Mouse (Mus musculus) brown adipose tissue, adult 24 weeks (tissue): ENCODE measurements around the gene Slc26a8. TPM values are rescaled to one million over a fixed set of nuclear protein-coding genes. Genes with fewer than 3 reads are reported as not detected.

Source experiments
- H3K27ac ChIP-seq: fragments of 200-500 bp; replicated peaks from 2 replicates; pipeline ENCODE4 v1.5.1; 2012; ENCODE audit warnings: low read depth, mild to moderate bottlenecking, low read length
- H3K4me1 ChIP-seq: fragments of 200-500 bp; 2 replicates; pipeline ENCODE4 v1.6.1; 2012; ENCODE audit warnings: low read length, mixed read lengths; ENCODE audit not compliant: control insufficient read depth, insufficient read depth, insufficient read length
- H3K4me3 ChIP-seq: fragments of 200-500 bp; 2 replicates; pipeline ENCODE4 v1.5.1; 2012; ENCODE audit warnings: low read depth, mild to moderate bottlenecking, low read length, moderate library complexity; ENCODE audit not compliant: insufficient read depth
- polyA plus RNA-seq: library from polyadenylated mRNA; stranded (reverse); fragments of >200 nt; gene quantifications from 2 replicates; pipeline ENCODE4 v1.2.4, GENCODE M21; 2012; ENCODE audit not compliant: missing spikeins, insufficient read depth, insufficient read length

Slc26a8 gene
- polyA plus RNA-seq, 1 experiment: 1.5 TPM

DNA sequence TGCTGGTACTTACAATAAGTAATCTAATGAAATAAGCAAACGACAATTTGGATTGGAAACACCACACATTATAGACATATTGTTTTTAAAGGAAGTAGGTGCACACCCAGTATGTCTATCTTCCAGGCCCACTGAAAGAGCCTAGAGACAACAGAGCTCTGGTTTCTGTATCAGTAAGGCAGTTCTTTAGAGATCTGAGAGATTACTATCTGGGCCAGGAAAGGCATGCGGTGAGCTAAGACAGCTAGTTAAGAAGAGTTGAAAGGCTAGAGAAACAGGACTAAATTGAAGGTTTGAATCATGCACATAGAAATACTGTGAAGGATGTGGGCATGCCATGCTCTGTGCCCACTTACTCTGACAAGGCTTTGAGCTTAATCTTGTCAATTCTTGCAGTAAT lies 77.4 kb downstream of the Slc26a8 start:
- peaks cover under 1% of the 10 kb centered on the region; the same call in 1 of the 2 replicates for H3K4me1 ChIP-seq
- no peak overlapping the region for H3K27ac ChIP-seq
- no peak overlapping the region for H3K4me3 ChIP-seq

DNA sequence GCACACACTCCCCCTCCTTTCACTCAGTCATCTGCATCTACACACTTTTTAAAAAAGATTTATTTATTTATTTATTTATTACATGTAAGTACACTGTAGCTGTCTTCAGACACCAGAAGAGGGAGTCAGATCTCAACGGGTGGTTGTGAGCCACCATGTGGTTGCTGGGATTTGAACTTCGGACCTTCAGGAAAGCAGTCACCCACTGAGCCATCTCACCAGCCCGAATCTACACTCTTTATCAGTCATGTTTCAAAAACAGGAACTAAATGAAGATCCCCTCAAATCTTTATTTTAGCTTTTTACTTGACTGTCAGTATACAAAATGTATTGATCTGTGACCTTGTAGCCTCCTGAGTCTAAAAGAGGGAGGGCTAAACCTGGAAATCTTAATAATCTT lies 80.5 kb downstream of the Slc26a8 start:
- no peaks in the 10 kb centered on the region for H3K4me1 ChIP-seq
- no peak overlapping the region for H3K4me3 ChIP-seq
- H3K27ac ChIP-seq: no peak overlapping the region

DNA sequence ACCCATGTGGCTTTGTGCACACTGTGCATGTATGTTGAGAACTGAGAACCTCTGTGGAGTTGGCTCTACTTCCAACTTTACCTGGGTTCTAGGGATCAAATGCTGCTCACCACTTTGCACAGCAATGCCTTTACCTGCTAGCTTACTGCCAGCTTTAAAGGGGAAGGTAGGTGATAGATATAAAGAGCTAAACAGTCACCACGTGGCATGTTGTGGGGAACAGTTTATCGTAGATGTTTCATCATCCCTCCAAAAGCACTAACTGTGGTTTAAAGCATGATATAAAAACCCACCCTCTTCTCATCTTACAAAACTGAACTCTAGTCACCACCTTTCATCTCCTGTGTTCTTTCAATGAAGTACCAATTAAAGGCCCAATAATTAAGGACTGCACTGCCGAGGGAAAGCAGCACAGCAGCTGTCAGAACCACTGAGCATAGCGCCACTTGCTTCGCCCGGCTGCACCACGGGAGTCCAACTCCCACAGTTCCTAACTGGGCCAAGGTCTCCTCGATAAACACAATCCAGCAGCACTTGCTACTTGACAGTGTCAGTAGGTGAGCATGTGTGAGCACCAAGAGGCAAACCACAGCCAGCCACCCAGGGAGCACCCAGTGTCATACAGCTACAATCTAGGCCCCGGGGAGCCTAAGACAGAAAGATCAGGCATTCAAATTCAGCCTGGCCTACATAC lies 88.3 kb downstream of the Slc26a8 start:
- H3K4me3 ChIP-seq: no peak overlapping the region
- no peaks in the 10 kb centered on the region for H3K4me1 ChIP-seq
- H3K27ac ChIP-seq: no peak overlapping the region

DNA sequence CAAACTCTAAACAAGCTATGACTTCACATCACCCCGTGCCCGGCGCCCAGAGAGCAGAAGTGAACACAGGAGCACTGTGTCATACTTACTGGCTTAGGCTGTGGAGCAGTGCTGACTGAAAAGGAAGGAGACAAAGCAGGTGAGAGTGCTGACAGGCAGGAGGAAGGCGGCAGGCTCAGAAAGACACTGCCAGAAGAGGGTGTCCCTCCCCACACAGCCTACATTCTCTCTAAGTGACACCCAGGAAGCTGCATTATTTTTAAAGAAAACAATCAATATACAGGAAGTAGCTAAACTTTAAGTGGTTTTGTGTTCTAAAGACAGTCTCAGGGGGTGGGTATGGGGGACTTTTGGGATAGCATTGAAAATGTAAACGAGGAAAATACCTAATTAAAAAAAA lies 89.3 kb downstream of the Slc26a8 start:
- Histone ChIP-seq H3K4me1 (no peaks in the 10 kb centered on the region), H3K27ac (no peak overlapping the region), H3K4me3 (no peak overlapping the region)

DNA sequence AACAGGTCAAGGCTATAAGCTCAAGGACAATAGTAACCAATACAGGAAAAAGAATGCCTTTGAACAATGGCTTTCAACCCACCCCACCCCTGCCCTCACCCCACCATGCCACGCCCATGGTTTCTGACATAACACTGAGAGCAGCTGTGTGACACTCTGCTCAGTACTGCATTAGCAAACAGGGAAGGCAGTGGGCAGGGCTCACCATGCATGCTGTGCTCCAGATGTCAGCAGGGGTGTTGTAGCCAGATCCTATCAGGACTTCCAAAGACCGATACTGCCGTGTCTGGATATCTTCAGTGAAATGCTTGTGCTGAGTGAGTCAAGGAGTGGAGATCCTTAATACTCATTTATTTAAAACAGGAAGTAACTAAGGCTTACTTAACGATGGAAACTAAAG lies 96.1 kb downstream of the Slc26a8 start:
- no peaks in the 10 kb centered on the region for H3K4me1 ChIP-seq
- no peak overlapping the region for H3K4me3 ChIP-seq
- no peak overlapping the region for H3K27ac ChIP-seq

DNA sequence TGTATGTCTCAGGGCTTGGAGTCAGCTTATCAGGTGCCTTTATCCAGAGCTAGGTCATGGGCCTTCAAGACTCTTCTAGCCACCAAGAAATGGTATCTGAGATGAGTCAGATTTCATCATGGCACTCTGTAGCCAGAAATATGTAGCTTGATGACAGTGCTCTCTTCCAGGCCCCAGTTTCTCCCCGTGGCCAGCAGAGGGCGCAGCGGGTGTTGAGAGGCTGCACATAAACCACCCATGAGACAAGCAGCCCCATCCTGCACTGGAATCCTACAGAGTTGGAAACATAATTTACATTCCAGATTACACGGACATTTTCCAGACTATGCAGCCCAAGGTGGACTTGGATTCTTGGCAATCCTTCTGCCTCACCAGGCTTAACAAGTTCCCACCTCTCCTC lies 97.0 kb downstream of the Slc26a8 start:
- Histone ChIP-seq H3K4me3 (no peak overlapping the region), H3K27ac (no peak overlapping the region), H3K4me1 (no peaks in the 10 kb centered on the region)

DNA sequence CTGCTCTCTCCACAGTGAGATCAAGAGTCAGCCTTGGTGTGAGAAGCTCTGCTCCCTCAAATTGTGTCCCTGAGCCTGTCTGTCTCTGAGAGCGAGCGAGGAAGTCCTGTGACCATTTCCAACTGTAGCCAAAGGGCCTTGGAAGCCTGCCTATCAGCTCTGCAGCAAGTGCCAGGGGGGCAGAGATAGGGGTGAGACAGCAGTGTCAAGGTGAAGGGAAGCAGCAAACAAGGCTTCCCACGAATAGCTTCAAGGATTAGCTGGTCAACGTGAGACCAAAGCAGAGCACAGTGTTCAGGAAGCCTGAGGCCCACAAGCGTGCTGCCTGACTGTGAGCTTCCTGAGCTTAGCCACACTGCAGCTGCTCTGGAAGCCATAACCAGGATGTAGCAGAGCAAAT lies 98.6 kb downstream of the Slc26a8 start:
- H3K4me1 ChIP-seq: no peaks in the 10 kb centered on the region
- no peak overlapping the region for H3K4me3 ChIP-seq
- H3K27ac ChIP-seq: no peak overlapping the region

DNA sequence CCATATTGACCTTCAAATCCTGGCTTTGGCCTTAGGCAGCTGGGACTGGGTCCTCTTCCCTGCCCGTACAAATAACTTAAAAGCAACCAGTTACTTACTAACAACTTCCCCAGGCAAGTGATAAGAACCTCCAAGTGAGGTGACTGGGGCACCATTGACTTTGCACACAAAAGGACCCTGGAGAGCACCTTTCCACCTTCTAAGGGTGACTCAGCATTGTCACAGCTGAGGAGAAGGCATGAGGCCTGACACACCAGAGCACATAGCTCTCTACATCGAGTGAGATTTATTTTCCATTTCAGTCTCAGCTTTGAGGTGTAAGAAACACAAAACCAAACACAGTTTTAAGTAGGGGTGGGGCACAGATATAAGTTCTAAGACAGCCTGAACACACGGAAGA lies 99.4 kb downstream of the Slc26a8 start:
- H3K4me1 ChIP-seq: no peaks in the 10 kb centered on the region
- no peak overlapping the region for H3K27ac ChIP-seq
- no peak overlapping the region for H3K4me3 ChIP-seq

DNA sequence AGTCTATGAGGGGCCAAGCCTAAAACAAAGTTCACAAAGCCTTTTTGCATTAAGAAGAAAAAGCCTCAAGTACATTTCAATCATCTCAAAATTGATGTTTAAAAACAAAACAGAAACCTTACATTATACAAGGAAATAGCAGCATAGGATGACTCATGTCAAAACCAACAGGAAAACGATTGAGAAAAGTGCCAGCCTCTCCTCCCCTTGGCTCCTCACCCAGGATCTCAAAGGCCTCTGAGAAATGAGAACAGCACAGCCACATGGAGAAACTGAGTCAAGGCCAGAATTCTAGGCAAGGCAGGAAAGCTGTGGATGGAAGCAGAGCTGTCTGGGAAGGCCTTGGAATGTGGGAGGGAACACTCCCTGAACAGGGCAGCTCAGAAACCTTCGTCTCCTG lies 101.4 kb downstream of the Slc26a8 start:
- Histone ChIP-seq H3K27ac (no peak overlapping the region), H3K4me3 (no peak overlapping the region), H3K4me1 (no peaks in the 10 kb centered on the region)

Other genes with a start within 250 kb of the Slc26a8 start
- gene Fkbp5, start 172.7 kb downstream of the Slc26a8 start, polyA plus RNA-seq: 3.9 and 4.1 TPM in 2 replicates
- gene Armc12, start 159.4 kb downstream of the Slc26a8 start, polyA plus RNA-seq: not detected in 2 replicates
- not detected in 2 replicates for gene Clpsl2, start 140.8 kb downstream of the Slc26a8 start, polyA plus RNA-seq
- gene Clps, start 129.5 kb downstream of the Slc26a8 start, polyA plus RNA-seq: not detected in 2 replicates
- gene Lhfpl5, start 114.6 kb downstream of the Slc26a8 start, polyA plus RNA-seq: not detected in 2 replicates
- 19.0 and 31.0 TPM in 2 replicates for gene Srpk1, start 67.5 kb downstream of the Slc26a8 start, polyA plus RNA-seq
- 39.5 and 49.0 TPM in 2 replicates for gene Mapk14, start 1.1 kb upstream of the Slc26a8 start, polyA plus RNA-seq
- 2.0 and 2.1 TPM in 2 replicates for gene AC170998.1, start 35.9 kb upstream of the Slc26a8 start, polyA plus RNA-seq
- 0.75 TPM in 2 replicates for gene Mapk13, start 79.1 kb upstream of the Slc26a8 start, polyA plus RNA-seq
- gene Brpf3, start 110.9 kb upstream of the Slc26a8 start, polyA plus RNA-seq: 21.0 and 28.9 TPM in 2 replicates
- not detected in 2 replicates for gene Pnpla1, start 168.2 kb upstream of the Slc26a8 start, polyA plus RNA-seq
- gene 4930539E08Rik, start 225.1 kb upstream of the Slc26a8 start, polyA plus RNA-seq: not detected in 2 replicates